Mouse (Mus musculus): ENCODE data around the gene Robo1.

Robo1 gene

GRCm38 (mm10) chr16:72678947-72679558 lies 370.9 kb downstream of the Robo1 start:
- no peak for DNase-seq (ENCODE audit: low spot score in 2 of 2)

- DNase-seq (ENCODE audit: low spot score in 2 of 2), result no peak
These were observed 377.7 kb downstream of the Robo1 start for GRCm38 (mm10) chr16:72685604-72686479.

- DNase-seq (ENCODE audit: low spot score in 2 of 2), result no peak
These were observed 378.5 kb downstream of the Robo1 start for GRCm38 (mm10) chr16:72686480-72687053.

DNA sequence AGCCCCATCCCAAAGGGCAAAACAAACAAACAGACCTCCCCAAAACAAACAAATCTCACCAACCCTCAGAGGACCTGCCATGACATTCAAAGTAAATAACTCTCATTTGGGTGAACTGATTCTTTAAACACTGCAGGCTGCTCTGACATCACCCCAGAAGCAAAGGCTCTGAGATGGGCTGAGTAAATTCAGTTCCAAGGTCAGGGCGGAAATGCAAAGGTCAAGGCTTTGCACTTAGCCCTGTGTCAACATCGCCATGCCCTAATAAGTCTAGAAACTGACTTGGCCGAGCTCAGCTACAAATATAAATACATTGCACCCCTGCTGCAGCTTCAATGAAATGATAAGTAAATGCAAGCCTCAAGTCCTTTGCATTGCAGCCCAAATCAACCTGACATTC lies 379.5 kb downstream of the Robo1 start:
- DNase-seq (ENCODE audit: low spot score in 2 of 2), result no peak

DNA sequence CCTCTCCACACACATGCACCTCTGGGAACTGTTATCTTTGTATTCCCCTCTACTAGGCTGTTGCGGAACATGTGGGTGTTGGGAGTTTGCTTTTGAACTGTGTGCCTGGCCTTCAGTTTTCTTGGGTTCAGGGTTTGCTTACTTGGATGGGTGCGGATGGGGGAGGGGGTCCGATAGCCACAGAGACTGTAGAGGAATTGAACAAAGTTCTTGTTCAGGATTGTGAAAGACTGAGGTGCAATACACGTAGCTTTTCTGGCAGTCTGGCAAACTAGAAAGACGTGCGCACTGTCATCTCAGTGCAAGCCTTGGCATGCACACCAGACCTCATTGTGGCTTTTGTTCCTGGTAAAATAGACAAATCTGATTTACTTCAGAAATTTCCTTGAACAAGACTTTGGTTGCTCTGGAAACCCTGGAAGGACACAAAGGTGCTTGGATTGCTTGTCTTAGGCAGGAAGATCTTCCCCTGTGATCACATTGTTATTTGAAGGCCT lies 380.1 kb downstream of the Robo1 start:
- DNase-seq (ENCODE audit: low spot score in 2 of 2), result peak in 1 of 2 experiments; percentile 4

- DNase-seq (ENCODE audit: low spot score in 2 of 2), result no peak
These were observed 383.8 kb downstream of the Robo1 start for GRCm38 (mm10) chr16:72691909-72692308.

DNA sequence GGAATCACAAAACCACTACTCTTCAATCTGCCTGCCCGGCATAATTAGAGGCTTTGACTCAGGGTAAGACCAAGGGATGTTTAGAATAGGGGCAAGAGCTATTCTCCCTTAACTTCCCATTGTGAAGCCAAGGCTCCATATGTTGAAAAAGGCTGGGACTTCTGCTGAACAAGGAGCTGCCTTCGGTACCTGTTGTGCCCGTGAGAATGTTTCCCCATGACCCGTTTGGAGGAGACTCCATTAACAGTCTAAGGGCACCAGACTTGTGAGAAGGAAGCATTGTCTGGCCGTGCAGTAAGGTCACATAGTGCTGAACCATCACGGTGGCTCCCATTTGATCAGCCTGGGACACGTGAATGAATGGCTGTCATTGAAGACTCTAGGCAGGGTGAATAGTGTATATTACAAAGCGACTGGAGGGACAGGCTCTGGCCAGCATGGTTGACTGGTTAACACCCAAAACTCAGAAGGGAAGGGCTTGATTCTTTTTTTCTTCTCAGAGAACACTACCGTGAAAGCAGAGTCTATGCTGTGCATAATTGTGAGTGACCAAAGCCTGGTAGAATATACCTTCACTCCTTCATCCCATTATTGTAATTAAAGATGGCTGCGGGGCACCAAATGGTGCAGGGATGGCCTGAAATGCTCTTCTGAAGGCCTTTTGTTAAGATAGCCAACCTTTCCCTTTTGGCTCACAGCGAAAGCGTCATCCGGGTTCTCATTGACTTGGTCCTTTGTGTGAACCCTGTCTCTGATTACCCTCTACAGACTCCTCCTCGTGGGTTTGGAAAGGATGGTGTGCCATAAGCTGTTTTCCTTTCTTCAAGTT lies 385.6 kb downstream of the Robo1 start:
- DNase-seq (ENCODE audit: low spot score in 2 of 2), result no peak

DNA sequence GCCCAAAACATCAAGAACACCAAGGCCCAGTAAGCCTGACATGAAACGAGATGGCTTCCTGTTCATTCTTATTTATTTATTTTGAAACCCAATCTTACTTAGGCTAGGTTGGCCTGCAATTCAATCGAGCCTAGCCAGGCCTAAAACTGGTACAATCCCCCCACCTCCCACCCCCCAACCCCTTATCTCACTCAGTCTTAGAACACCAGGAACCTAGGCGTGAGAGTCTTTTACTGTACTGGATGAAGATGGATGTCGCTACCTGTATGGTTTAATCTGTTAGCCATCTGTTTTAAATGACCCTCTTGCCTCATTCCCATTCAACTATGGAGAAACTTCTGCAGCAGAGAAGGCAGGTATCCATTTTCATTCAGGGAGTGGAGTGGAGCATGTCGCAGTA lies 386.7 kb downstream of the Robo1 start:
- no peak for DNase-seq (ENCODE audit: low spot score in 2 of 2)

- no peak for DNase-seq (ENCODE audit: low spot score in 2 of 2)
These were observed 391.3 kb downstream of the Robo1 start for GRCm38 (mm10) chr16:72699238-72700006.

DNA sequence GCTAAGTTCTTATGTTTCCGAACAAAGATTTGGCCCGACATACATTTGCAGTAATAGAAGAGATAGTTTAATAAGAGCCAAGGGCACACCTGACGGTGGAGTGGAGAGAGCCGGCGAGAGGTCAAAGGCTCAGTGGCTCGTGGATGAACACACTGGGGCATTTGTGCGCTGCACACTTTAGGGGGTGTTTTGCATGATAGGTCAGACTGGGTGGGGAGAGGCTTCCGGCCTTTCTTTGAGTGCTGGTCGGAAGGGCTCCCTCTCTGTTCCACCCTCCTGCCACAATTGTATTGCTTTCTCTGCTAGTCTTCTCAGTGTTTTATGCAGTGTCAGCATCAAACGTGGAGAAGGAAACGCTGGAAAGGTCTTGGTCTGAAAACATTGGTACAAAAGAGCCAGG lies 392.2 kb downstream of the Robo1 start:
- no peak for DNase-seq (ENCODE audit: low spot score in 2 of 2)

DNA sequence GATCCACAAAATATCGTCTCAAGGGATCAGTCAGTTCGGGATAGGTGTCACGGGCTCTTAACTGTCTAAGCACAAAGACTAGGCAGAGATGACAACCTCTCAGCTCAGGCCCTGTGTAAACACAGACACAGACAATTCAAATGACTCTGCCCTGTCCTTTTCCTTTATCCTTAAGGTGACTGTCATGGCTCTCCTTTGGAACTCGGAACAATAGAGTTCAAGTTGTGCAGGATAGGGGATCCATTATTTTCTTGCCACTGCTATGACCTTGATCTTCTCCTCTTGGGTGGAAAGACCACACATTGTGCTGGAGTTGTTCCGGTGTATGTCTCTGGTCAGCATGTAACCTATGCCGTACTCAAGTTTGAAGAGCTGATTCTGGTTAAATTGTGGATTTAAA lies 395.4 kb downstream of the Robo1 start:
- no peak for DNase-seq (ENCODE audit: low spot score in 2 of 2)

DNA sequence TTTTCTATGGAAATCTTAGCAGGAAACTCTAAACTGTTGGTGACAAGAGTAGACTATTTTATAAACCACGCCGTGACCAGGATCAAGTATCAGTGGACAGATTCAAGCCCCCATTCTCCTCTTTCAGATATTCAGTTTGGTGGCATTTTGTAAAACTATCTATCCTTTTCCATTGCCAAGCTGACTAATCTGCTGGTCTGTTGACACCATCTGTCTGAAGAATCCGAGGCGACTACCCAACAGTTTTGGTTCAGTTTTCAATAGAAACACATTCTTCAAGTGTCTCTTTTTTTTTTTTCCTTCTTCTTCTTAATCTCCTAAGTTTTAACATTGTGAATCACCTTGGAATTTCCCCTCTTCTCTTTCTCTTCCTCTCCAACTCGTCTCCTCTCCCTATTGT lies 397.7 kb downstream of the Robo1 start:
- DNase-seq (ENCODE audit: low spot score in 2 of 2), result no peak

GRCm38 (mm10) chr16:72708526-72708925 lies 400.4 kb downstream of the Robo1 start:
- DNase-seq (ENCODE audit: low spot score in 2 of 2), result no peak

DNA sequence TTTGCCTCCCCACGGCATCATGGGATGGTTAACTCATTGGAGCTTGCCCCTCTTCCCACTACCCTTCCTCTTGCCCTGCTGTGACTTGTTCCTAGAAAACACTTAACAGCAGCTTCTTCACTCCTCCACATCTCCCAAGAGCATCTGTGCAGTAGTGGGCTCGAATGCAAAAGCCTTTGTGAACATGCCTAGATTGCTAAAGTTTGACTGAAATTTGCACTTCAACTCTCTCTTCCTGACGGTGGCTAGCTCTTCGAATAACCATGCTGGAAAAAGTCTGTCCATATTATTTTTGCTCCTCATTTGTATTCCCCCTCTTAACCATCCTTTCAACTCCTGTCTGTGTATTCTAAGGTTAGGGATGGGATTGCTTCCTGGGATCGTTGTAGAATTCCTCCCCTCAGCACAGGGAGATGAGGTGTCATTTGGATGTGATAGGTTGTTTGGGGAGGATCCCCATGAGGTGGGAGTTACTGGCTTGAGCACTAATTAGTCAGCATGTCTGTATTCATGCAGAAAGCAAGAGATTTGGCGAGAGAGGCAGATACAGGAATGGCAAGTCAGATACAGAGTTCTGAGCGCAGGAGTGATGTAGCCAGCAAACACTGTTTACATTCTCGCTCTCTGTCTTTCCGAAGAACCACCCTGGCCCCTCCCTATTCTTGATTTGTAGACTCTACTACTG lies 409.2 kb downstream of the Robo1 start:
- DNase-seq (ENCODE audit: low spot score in 2 of 2), result no peak

DNA sequence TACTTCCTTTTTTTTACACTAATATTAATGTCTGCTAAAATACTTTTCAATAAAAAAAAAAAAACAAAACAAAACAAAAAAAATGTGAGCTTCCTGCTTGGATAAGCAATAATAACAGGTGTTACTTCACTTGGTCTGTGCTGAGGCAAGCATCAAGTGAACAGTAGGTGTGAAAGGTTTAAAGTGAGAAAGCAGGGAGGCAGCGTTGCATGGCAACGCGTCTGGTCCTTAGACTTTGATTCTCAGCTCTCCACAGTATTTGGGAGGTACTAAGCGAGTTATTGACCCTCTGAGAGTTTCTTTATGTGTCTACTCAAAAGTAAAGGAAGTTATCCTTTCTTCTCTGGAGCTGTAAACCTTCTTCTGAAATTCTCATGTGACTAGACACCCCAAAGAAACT lies 411.0 kb downstream of the Robo1 start:
- DNase-seq (ENCODE audit: low spot score in 2 of 2), result no peak

- DNase-seq (ENCODE audit: low spot score in 2 of 2), result no peak
These were observed 412.9 kb downstream of the Robo1 start for GRCm38 (mm10) chr16:72720979-72721378.

DNA sequence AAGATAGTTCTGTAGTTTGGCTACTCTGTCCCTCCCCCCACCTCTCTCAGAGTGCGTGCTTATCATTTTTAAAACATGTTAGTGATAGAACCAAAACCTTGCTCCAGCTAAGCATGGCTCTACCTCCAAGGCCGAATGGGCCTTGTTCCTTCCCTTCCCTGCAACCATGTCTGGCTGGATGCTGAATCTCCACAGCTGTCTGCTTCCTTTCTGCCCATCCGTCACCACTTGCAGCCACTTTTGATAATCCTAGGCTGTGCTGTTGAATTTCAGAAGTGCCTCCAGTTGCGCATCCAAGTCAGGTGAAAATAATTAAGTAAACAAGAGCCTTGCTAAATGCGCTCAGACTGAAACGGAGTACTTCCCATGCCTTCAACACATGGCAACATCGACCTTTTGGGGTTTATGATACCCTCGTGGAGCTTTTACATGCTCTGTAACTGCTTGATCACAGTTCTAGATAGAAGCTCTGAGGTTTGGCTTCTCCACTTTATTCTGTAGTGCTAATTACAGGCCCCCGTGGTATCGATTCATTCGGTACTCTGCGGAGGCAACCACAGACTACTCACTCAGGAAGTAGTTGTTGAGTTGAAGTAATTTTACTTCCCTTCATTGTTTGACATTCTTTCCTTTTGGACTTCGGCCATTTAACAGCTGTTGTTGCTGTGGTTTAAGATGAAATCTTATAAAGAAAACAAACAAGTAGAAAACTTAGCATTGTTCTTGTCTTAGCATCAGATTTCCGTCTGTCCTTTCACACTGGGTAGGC lies 413.8 kb downstream of the Robo1 start:
- no peak for DNase-seq (ENCODE audit: low spot score in 2 of 2)

- DNase-seq (ENCODE audit: low spot score in 2 of 2), result no peak
These were observed 426.1 kb downstream of the Robo1 start for GRCm38 (mm10) chr16:72734234-72734633.

- no peak for DNase-seq (ENCODE audit: low spot score in 2 of 2)
These were observed 427.1 kb downstream of the Robo1 start for GRCm38 (mm10) chr16:72735175-72735574.

GRCm38 (mm10) chr16:72735588-72735987 lies 427.5 kb downstream of the Robo1 start:
- DNase-seq (ENCODE audit: low spot score in 2 of 2), result no peak
